Mouse (Mus musculus) right cerebral cortex, postnatal 25 days (tissue): ENCODE results near the gene Gm16253.

Experiments used
- DNase-seq: peaks from one replicate; pipeline ENCODE4 v3.0.0; 2022

Gene Gm16253

DNA sequence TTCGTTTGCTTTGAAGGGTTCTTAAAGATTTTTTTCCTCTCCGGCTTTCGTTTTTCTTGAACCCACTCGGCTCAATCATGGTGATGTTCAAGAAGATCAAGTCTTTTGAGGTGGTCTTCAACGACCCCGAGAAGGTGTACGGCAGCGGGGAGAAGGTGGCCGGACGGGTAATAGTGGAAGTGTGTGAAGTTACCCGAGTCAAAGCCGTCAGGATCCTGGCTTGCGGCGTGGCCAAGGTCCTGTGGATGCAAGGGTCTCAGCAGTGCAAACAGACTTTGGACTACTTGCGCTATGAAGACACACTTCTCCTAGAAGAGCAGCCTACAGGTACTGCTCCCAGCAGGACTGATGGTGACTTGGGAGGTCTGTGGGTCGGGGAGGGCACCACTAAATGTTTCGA is 18.6 kb upstream of the Gm16253 start:
- DNase-seq: no peak

DNA sequence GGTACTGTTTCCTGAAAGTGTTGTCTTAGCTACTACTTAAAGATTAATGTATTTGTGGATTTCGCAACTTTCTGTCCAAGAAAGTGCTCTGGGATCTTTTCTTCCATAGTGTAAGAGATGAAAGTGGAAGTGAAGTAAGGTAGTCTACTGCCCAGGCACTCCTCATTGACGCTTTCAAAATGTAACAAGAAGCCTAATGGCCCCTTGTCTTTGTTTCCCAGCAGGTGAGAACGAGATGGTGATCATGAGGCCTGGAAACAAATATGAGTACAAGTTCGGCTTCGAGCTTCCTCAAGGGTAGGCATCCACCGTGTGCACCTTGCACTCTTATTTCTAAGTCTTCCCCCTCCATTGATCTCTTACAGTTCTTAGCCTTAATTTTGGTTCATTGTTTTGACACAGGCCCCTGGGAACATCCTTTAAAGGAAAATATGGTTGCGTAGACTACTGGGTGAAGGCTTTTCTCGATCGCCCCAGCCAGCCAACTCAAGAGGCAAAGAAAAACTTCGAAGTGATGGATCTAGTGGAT is 18.1 kb upstream of the Gm16253 start:
- no peak for DNase-seq

DNA sequence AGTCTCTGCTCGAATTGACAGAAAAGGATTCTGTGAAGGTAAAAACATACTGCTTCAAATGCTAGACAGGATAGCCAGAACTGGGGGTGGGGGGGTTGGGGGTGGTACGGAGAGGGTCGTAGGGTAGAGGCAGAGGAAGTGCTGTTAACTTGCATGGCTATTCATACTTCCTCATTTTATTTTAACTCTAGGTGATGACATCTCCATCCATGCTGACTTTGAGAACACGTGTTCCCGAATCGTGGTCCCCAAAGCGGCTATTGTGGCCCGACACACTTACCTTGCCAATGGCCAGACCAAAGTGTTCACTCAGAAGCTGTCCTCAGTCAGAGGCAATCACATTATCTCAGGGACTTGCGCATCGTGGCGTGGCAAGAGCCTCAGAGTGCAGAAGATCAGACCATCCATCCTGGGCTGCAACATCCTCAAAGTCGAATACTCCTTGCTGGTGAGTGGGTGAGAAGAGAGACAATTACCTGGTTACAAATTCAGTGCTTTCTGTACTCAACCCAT is 17.3 kb upstream of the Gm16253 start:
- DNase-seq: no peak

DNA sequence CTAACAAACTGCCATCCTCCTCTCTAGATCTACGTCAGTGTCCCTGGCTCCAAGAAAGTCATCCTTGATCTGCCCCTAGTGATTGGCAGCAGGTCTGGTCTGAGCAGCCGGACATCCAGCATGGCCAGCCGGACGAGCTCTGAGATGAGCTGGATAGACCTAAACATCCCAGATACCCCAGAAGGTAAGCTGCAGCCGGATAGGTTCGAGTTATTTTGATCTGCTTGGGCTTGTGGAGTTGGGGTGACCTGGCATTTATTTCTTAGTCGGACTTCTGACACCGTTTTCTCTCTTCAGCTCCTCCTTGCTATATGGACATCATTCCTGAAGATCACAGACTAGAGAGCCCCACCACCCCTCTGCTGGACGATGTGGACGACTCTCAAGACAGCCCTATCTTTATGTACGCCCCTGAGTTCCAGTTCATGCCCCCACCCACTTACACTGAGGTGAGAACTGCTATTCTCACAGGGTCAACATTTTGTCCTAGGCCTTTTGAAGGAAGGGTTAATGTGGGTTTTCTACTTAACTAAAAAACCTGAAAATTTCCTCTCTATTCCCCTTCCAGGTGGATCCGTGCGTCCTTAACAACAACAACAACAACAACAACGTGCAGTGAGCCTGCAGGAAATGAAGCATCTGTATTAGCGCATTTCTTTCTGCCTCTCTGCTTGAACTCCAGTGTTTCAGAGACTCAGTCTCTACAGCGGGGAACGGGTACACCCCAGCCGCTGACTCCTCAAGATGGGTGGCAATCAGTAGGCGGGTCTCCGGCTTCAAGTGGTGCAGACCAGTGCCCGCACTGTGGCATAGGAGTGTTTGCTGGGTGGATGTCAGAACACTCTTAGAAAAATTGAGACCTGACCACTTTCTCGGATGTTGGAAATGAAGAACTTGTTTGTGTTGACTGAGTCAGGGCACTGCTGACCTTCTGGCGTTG is 16.6 kb upstream of the Gm16253 start:
- no peak for DNase-seq

DNA sequence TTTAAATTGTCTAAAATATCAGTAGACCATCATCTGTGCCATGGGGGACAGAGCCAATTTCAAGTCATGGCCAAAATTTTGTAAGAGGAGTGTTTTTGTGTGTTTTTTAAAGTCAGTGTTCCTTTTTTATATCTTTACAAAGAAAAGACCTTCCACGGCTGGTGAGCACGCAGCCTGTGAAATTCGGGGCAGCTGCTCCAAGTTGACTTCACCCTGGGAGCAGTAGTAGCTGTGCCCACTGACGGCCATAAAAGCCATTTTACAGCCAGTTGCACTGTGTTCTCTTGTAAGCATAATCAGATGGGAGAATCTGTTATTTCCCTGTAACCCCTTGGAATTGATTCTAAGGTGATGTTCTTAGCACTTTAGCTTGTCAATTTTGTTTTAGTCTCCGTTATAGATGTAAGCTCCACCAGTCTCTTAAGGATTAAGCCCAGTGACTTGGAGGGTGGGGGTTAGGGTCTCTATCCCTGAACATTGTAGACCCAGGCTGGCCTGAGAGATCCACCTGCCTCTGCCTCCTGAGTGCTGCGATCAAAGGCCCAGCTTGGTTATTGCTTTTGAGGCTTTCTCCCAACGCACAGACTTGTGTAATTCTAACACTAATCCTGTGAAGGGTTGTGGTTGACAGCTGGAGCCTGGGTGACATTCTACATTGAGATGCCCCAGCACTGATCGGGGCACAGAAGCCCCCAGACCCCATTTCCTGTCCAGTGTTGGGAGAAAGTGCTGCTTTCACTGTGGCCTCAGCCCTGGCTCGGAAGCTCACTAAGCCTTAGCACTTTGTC is 15.7 kb upstream of the Gm16253 start:
- DNase-seq: no peak

DNA sequence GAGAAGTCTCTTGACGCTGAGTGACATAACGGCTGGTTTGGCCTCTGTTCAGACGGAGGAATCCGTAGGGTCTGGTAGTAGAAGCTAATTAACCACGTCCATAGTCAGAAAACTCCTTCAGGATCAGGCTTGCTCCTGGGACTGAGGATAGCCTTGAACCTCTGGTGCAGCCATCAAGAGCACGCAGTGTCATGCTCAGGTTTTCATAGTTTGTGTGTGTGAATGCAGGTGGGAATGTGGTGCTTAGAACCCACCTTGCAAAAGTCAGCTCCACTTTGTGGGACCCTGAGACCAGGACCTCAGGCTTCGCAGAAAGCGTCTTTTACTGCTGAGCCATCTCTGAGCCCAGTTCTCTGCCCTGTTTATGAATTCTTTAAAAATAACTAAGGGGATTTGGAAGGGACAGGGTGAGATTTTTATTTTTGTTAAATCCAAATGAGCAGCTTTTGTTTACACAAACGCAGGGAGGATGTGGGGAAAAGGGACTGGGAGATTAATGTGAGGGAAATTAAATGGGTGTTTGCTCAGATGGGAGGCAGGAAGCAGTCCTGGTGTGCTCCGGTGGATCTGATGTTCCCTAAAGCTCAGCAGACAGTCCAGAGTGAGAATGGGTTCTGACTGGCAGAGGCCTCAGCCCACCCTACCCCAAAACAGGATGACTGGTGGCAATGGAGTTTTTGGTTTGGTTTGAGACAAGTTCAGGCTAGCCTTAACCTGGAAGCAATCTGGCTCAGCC is 14.7 kb upstream of the Gm16253 start:
- DNase-seq: no peak

DNA sequence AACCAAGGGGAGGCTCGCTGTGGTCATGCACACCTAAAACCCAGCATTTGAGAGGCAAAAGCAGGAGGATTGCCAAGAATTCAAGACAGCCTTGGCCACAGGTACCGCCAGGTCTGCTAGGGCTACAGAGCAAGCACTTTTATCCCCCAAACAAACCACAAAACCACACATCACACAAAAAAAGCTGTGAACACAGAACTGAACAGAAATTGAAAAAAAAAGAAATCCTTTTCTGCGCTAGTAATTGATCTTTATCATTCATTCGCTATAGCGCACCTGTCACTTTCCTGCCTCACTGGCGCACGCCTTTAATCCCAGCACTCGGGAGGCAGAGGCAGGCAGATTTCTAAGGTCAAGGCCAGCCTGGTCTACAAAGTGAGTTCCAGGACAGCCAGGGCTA is 13.5 kb upstream of the Gm16253 start:
- DNase-seq: no peak

DNA sequence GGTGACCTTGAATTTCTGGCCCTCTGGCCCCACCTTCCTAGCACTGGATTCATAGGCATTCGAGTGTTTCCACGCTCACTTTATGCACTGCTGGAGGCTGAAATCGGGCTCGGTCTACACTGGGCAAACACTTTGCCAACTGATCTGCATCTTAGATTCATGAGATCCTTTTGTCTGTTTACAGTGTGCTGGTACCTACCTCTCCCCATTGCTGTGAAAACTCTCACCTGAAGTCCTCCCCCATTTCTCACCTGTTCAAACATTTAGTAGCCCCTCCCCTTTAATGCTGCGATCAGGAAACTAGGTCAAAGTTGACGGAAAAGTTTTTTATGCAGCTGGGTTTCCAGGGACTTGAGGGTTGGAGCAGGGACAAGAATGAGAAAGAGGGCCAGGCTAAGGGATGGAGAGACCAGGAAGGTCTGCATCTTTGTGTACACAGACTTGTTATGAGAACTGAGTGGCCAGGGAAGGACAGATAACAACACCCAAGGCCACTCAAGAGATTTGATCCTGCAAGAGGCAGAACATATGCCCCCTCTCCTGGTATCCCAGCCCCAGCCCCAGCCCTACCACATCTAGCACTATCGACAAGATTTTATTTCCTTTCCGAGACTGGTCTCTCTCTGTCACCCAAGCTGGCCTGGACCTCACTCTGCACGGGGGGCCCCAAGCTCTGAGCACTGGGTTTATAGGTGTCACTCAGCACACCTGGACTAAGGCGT is 12.7 kb upstream of the Gm16253 start:
- no peak for DNase-seq

DNA sequence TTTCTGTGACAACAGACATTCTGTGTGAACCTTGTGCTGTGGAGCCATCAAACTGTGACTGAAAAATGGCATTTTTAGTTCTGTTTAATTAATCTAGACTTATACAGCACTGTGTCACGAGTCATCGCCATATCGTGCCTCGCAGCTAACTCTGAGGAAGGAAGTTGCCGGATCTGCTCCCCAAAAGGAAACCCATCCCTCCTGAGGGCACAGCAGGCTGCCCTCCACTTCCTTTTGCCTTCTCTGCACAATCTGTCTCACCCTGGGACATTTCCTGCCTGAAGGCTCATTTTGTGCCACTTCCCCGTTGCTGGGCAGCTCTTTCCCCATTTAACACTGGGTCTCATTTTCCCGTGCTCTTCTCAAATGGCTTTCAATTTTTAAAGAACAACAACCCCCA is 12.2 kb upstream of the Gm16253 start:
- no peak for DNase-seq

DNA sequence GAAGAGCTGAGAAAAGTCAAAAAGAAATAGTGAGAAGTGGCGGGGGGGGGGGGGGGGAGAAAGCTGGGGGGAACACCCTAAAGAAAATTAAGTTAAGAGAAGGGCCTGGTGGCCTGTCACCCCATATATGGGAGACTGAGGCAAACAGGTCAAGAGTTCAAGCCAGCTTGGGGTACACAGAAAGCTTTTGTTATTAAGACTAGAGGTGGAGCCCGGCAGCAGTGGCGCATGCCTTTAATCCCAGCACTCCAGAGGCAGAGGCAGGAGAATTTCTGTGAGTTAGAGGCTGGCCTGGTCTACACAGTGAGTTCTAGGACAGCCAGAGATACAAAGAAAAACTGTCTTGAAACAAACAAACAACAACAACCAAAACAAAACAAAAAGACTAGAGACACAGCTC is 11.7 kb upstream of the Gm16253 start:
- DNase-seq: no peak

DNA sequence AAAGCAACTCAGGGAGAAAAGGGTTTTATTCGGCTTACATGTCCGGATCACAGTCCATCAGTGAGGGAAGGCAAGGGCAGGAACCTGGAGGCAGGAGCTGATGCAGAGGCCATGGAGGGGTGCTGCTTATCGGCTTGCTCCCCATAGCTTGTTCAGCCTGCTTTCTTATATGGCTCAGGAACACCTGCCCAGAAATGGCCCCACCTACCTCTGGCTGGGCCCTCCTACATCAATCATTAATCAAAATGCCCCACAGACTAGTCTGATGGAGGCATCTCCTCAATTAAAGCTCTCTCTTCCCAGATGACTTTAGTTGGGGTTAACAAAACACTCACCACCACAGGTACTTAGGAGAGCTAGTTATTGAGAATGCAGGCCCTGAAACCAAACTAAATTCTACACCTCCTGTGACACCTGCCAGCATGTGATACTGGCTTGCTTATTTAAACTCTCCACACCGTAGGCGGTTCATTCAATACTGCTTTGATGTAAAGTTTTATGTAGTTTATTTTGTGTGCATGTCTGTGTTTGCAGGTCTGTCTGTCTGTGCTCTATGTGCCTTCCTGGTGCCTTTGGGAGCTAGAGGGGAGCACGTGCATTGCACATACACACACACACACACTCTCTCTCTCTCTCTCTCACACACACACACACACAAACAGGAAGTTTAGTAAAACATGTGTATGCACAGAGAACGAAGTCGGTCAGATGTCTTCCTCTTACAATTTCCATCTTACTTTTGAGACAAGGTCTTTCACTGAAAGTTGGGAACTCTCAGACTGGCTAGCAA is 9.9 kb upstream of the Gm16253 start:
- DNase-seq: no peak

DNA sequence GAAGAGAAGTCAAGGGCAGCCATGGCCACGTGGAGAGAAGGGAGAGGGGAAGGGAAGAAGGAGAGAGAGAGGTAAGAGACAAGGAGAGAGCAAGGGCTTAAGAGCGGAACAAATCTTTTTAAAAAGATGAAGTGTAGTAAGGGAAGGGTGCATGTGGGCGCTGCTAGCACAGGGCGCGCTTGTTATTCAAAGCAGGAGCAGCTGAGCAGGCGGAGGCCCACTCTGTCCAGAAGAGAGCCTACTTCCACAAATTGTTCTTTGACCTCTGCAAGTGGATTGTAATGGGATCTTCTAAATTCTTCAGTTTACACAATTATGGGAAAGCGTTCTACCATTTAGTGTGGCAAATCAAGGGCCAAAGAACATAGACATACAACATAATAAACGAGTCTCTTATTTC is 8.2 kb upstream of the Gm16253 start:
- no peak for DNase-seq

DNA sequence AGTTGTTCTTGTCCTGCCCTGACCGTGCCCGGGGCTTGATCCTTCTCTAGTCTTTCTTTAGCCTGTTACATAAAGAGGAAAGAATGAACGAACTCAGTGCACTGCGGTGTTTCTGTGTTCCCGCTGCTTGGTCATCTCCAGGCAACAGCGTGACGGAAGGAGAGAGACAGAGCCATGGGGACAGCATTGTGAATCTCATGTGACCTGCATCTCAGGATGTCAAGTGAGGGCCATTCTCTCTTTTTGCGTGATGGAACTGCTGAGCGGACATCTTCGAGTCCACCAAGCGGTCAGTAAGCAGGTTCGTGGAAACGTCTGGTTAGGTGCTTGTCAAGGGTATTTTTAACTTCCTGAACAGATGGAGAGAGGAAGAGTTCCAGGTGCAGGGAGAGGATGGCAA is 7.3 kb upstream of the Gm16253 start:
- DNase-seq: no peak

DNA sequence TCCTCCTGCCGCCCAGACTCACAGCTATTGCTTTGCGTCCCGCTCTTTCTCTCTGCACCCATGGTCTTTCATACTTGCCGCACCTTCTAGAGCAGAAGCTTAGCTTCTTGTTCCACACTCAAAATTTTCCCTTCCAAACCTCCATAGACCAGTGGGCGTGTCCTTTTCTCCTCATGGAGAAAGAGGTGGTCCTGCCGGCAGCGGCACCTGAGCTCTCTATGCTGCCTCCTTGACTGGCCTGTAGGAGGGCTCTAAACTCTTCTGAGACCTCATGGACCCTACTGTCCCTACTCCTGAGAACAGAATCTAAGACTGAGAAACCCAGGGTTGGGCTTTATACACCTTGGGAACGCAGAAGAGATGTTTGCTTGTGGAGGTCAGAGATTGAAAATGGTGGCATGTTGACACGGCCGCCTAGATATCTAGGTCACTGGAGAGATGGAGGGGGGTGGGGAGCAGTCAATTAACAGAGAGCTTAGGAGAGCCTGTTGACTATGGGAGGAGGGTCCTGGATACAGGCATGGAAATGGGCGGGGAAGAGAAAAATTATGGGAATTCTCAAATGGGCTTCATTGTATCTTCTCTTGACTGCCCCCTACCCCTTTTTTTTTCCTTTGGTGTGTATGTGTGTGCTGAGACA is 6.7 kb upstream of the Gm16253 start:
- DNase-seq: no peak

DNA sequence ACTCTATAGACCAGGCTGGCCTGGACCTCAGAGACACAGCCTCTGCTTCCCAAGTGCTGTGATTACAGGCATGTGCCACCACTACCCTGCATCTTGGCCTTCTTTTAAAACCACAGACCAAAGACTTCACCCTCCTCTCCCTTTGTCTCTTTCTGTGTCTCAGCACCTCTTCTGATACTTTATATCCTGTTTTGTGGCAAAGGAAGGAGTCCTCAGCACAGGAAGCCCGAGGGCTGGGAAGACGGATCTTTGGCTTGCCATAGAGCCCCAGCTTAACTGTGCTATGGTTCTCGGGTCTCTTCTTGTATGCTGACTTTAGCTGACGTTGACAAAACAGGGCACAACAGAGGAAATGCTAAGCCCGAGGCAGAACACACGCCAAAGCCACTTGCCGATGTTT is 6.1 kb upstream of the Gm16253 start:
- DNase-seq: no peak

DNA sequence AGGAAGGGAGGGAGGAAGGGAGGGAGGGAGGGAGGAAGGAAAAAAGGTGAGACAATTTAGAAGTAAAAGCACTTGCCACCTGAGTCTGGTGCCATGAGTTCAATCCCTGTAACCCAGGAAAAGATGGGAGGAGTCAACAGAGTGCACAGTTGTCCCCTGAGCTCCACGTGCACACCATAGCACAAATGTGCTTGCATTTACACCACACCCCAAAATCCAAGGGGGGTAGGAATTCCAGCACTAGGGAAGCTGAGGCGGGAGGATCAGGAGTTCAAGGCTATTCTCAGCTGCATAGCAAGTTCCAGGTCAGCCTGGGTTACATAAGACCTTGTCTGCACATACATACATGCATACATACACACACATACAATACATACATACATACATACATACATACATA is 5.4 kb upstream of the Gm16253 start:
- DNase-seq: no peak

DNA sequence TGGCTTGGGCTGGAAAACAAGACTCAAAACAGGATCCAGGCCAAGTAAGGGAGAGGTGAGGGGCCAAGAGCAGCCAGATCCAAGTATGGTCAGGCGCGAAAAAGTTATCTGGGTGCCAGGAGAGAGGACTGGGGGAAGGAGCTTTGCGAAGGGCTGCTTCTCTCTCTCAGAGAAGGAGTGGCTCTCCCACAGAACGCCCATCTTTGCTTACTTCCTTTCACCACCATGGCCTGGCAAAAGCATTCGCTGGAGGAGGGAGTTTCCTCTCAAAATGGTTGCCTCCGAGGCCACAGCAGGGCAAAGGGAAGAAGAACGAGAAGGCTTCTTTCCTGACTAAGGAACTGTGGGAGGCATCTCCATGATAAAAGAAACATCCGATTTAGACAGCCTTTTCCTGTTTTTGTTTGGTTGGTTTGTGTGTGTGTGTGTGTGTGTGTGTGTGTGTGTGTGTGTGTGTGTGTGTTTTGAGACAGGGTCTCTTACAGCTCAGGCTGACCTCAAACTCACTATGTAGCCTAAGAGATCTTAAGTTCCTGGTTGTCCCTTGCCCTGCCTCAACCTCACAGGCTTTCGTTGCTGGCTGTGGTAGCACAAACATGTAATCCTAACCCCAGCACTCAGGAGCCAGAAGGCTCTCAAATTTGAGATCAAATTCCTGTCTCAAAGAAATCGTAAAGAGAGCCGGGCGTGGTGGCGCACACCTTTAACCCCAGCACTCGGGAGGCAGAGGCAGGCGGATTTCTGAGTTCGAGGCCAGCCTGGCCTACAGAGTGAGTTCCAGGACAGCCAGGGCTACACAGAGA is 4.7 kb upstream of the Gm16253 start:
- no peak for DNase-seq

DNA sequence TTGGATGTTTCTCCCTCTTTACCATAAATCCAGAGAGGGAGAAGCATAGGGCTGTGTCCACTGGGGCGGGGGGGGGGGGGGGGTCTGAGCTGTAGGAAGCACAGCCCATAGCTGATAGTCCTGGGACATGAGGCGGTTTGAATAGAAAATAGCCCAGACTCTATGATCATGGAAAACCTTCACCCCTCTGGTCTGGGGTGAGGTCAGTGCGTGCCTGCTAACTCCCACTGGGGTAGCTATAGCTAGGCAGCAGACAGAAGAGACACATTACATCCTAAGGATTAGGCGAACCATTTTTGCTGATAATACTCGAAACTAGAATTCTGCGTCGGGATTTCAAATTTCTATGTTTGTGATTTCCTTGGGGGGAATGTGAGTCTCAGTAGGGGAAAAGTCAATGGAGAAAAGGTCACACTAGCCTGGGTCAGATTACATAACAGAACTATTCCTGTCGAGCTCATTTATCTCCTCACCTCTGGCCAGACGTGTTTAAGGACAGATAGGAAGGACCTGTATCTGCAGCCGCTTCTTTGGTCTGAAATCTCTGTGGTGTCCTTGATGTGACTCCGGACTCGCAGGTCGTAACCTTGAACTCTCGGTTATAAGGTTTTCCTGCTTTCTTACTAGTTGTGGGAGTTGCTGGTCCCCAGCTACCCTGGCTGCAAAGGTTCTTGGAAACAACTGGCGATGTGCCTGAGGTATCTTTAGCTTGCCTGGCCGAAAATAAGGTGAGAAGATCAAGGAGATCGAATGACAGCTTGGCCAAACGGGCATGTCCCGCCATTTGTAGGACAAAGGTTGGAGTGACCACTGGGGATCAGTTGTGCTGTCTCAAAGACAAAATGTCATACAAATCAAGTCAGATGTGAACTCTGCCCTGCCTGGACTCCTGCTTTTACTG is 2.9 kb upstream of the Gm16253 start:
- DNase-seq: no peak
